8 mouse cellular contexts compared by ENCODE assay signal in the genomic region with DNA sequence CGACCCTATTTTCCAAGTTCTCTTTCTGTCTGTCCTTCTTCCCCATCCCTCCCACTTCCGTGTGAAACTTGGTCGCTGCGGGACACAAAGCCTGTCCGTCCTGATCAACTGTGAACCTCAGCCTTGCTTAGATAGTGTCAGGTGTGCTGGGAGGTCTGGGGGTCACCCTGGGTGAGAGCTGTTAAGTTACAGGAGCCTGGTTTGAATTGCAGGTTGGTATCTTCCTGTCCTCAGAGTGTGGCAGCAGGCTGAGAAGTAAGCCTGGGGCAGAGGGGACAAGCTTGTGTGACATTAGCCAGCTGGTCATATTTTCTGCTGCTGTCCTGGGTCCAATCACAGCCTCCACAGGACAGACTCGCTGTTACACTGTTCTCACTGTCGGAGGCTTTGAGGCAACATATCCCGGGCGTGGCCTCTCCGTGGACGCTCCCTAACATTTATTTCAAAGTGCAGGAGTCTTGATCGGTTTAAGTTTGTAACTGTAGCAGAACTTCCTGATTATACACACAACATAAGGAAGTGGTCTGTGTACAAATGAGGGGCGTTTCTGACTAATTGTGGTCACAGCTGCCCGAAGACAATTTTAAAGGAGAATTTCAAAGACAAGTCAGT. TPM values are rescaled to one million over a fixed set of nuclear protein-coding genes. Genes with fewer than 3 reads are reported as not detected.
A peak's percentile ranks its signal among the peaks of the same experiment; 100 is the strongest.
DNase-seq lines count a peak whose midpoint lies in the region; ATAC-seq lines count a peak whose summit lies in the region.

No protein-coding gene starts in this region.

- peak overlapping the region; percentile 16 for H3K4me3 ChIP-seq in erythroblast, embryonic 14.5 days (replicated peaks)
- peak overlapping the region; percentile 55 for H3K4me3 ChIP-seq in brown adipose tissue, adult 24 weeks (ENCODE audit: insufficient read depth, low read depth, low read length)
- H3K4me3 ChIP-seq in heart, embryonic 16.5 days (ENCODE audit: low read length): peak overlapping the region; percentile 52
- H3K4me3 ChIP-seq in limb, embryonic 15.5 days: peak overlapping the region; percentile 32
- H3K4me3 ChIP-seq in midbrain, embryonic 16.5 days (ENCODE audit: low read depth, low read length): peak overlapping the region; percentile 17; the same call in 1 of the 2 replicates

- no peak for DNase-seq in adrenal gland, postnatal 25 days
- DNase-seq in urinary bladder, postnatal 14 days (ENCODE audit: low spot score): no peak

- H3K4me1 ChIP-seq in erythroblast, embryonic 14.5 days (ENCODE audit: control insufficient read depth): peaks cover 31% of the 10 kb centered on the region
- peaks cover 39% of the 10 kb centered on the region for H3K4me1 ChIP-seq in brown adipose tissue, adult 24 weeks (ENCODE audit: control insufficient read depth, insufficient read depth, insufficient read length, low read length)
- H3K4me1 ChIP-seq in heart, embryonic 16.5 days (ENCODE audit: control insufficient read depth, insufficient read depth, low read length): peaks cover 74% of the 10 kb centered on the region
- peaks cover 54% of the 10 kb centered on the region for H3K4me1 ChIP-seq in limb, embryonic 15.5 days
- H3K4me1 ChIP-seq in midbrain, embryonic 16.5 days (ENCODE audit: control insufficient read depth, insufficient read depth, low read length): peaks cover 39% of the 10 kb centered on the region

- H3K9me3 ChIP-seq in erythroblast, embryonic 14.5 days (ENCODE audit: control insufficient read depth, low read length): no peaks in the 10 kb centered on the region; the same call in 1 of the 2 replicates
- H3K9me3 ChIP-seq in heart, embryonic 16.5 days (replicated peaks; ENCODE audit: control insufficient read depth, low read length): no peaks in the 10 kb centered on the region
- H3K9me3 ChIP-seq in limb, embryonic 15.5 days: no peaks in the 10 kb centered on the region
- H3K9me3 ChIP-seq in midbrain, embryonic 16.5 days (replicated peaks; ENCODE audit: control insufficient read depth, low read length, poor library complexity, severe bottlenecking): no peaks in the 10 kb centered on the region

- peak overlapping the region; percentile 81 for H3K9ac ChIP-seq in heart, embryonic 16.5 days (ENCODE audit: low read length)
- peak overlapping the region; percentile 15 for H3K9ac ChIP-seq in limb, embryonic 15.5 days
- H3K9ac ChIP-seq in midbrain, embryonic 16.5 days (ENCODE audit: low read depth, low read length): peak overlapping the region; percentile 27; the same call in 1 of the 2 replicates

- no peak for ATAC-seq in erythroblast, adult 5-6 weeks (replicated peaks; ENCODE audit: low FRiP score, poor library complexity, severe bottlenecking)
- peak; percentile 56 for ATAC-seq in heart, embryonic 16.5 days (replicated peaks; ENCODE audit: extremely low read depth, insufficient read depth, low FRiP score)
- 0 out of 2 replicates have a peak, but pooled peaks have one; percentile 2 for ATAC-seq in limb, embryonic 15.5 days (ENCODE audit: insufficient number of reproducible peaks, low FRiP score, low TSS enrichment, low read depth)
- no peak for ATAC-seq in midbrain, embryonic 16.5 days

- H3K27me3 ChIP-seq in erythroblast, embryonic 14.5 days (ENCODE audit: control insufficient read depth): peaks cover 12% of the 10 kb centered on the region
- H3K27me3 ChIP-seq in heart, embryonic 16.5 days (ENCODE audit: control insufficient read depth, insufficient read depth, low read length): no peaks in the 10 kb centered on the region
- H3K27me3 ChIP-seq in limb, embryonic 15.5 days: no peaks in the 10 kb centered on the region
- H3K27me3 ChIP-seq in midbrain, embryonic 16.5 days (ENCODE audit: control insufficient read depth, insufficient read depth, low read depth, low read length): no peaks in the 10 kb centered on the region

- peak overlapping the region; percentile 99 for H3K27ac ChIP-seq in brown adipose tissue, adult 24 weeks (replicated peaks; ENCODE audit: low read depth, low read length)
- H3K27ac ChIP-seq in heart, embryonic 16.5 days (ENCODE audit: low read length): peak overlapping the region; percentile 100
- peak overlapping the region; percentile 90 for H3K27ac ChIP-seq in limb, embryonic 15.5 days
- H3K27ac ChIP-seq in midbrain, embryonic 16.5 days (ENCODE audit: low read length): peak overlapping the region; percentile 71

- H3K4me2 ChIP-seq in heart, embryonic 16.5 days (ENCODE audit: low read depth, low read length): peak overlapping the region; percentile 86
- H3K4me2 ChIP-seq in limb, embryonic 15.5 days: peak overlapping the region; percentile 56
- H3K4me2 ChIP-seq in midbrain, embryonic 16.5 days (ENCODE audit: low read length): peak overlapping the region; percentile 49

- 7% methylated on average over 14 of the region's 14 CpGs for WGBS in heart, embryonic 16.5 days
- WGBS in limb, embryonic 15.5 days: 8% methylated on average over 14 of the region's 14 CpGs
- 19% methylated on average over 14 of the region's 14 CpGs for WGBS in midbrain, embryonic 16.5 days

- peaks cover 2% of the 10 kb centered on the region; the same call in 1 of the 2 replicates for H3K36me3 ChIP-seq in erythroblast, embryonic 14.5 days (ENCODE audit: control insufficient read depth)
- peaks cover 7% of the 10 kb centered on the region for H3K36me3 ChIP-seq in heart, embryonic 16.5 days (ENCODE audit: control insufficient read depth, insufficient read depth)
- H3K36me3 ChIP-seq in limb, embryonic 15.5 days: peaks cover 3% of the 10 kb centered on the region; the same call in 1 of the 2 replicates
- no peaks in the 10 kb centered on the region for H3K36me3 ChIP-seq in midbrain, embryonic 16.5 days (ENCODE audit: control insufficient read depth, insufficient read depth, low read length)

RNA-seq across cellular contexts. Expression of a gene that starts 17.3 kb away (rescaled TPM):
- polyA plus RNA-seq in erythroblast, embryonic 14.5 days (2012): 0.83 and 1.2 TPM in 2 replicates
- total RNA-seq in erythroblast, adult 5-6 weeks (2015; ENCODE audit: low replicate concordance): 5.0 and 36.9 TPM in 2 replicates
- 3.0 and 6.7 TPM in 2 replicates for total RNA-seq in erythroblast, adult 5-6 weeks (2017; ENCODE audit: low replicate concordance)
- 64.3 and 66.0 TPM in 2 replicates for polyA plus RNA-seq in brown adipose tissue, adult 24 weeks (2012; ENCODE audit: insufficient read depth, insufficient read length, missing spikeins)
- polyA plus RNA-seq in heart, embryonic 16.5 days (2015; fragmentation: Nextera tagmentation; extraction: Ambion mirVana): 42.4 and 48.9 TPM in 2 replicates
- 22.5 and 25.9 TPM in 2 replicates for polyA plus RNA-seq in limb, embryonic 15.5 days (2015; fragmentation: Nextera tagmentation; extraction: Ambion mirVana)
- 53.8 and 60.6 TPM in 2 replicates for polyA plus RNA-seq in midbrain, embryonic 16.5 days (2015; fragmentation: Nextera tagmentation; extraction: Ambion mirVana)
- 70.3 and 73.5 TPM in 2 replicates for total RNA-seq in adrenal gland, postnatal 25 days (2021)

RNA-seq across cellular contexts. Expression of a gene that starts 37.6 kb away (rescaled TPM):
- 0.11 and 0.16 TPM in 2 replicates for polyA plus RNA-seq in erythroblast, embryonic 14.5 days (2012)
- total RNA-seq in erythroblast, adult 5-6 weeks (2015; ENCODE audit: low replicate concordance): not detected in 2 replicates
- total RNA-seq in erythroblast, adult 5-6 weeks (2017; ENCODE audit: low replicate concordance): 0.34 and 3.9 TPM in 2 replicates
- 4.4 TPM in 1 of 2 replicates, not detected in the other for polyA plus RNA-seq in brown adipose tissue, adult 24 weeks (2012; ENCODE audit: insufficient read depth, insufficient read length, missing spikeins)
- 86.4 and 105 TPM in 2 replicates for polyA plus RNA-seq in heart, embryonic 16.5 days (2015; fragmentation: Nextera tagmentation; extraction: Ambion mirVana)
- polyA plus RNA-seq in limb, embryonic 15.5 days (2015; fragmentation: Nextera tagmentation; extraction: Ambion mirVana): 136 and 149 TPM in 2 replicates
- polyA plus RNA-seq in midbrain, embryonic 16.5 days (2015; fragmentation: Nextera tagmentation; extraction: Ambion mirVana): 102 and 112 TPM in 2 replicates
- total RNA-seq in adrenal gland, postnatal 25 days (2021): 1.9 and 3.2 TPM in 2 replicates

Comparison
In these comparisons a context has a peak if more than half of its experiments do, and no peak if none do; other contexts are left out.
1. ATAC-seq: peak in heart, embryonic 16.5 days (single experiment) and limb, embryonic 15.5 days (single experiment); none in erythroblast, adult 5-6 weeks (single experiment) and midbrain, embryonic 16.5 days (single experiment).
2. H3K9ac ChIP-seq: peak in every context shown above with its lines; median percentile 81 in heart, embryonic 16.5 days; 27 in midbrain, embryonic 16.5 days; 15 in limb, embryonic 15.5 days.
3. RNA of a gene that starts 17.3 kb away (polyA plus RNA-seq): 64.3 to 66.0 TPM in brown adipose tissue, adult 24 weeks, 53.8 to 60.6 TPM in midbrain, embryonic 16.5 days, 42.4 to 48.9 TPM in heart, embryonic 16.5 days and 22.5 to 25.9 TPM in limb, embryonic 15.5 days; 0.83 to 1.2 TPM in erythroblast, embryonic 14.5 days; every median in the first group is over 10 times any median in the second.
4. RNA of a gene that starts 37.6 kb away (polyA plus RNA-seq): 136 to 149 TPM in limb, embryonic 15.5 days, 102 to 112 TPM in midbrain, embryonic 16.5 days and 86.4 to 105 TPM in heart, embryonic 16.5 days; 4.4 TPM in brown adipose tissue, adult 24 weeks and 0.11 to 0.16 TPM in erythroblast, embryonic 14.5 days; every median in the first group is over 10 times any median in the second.
5. Peak in every context shown above with its lines, with median percentiles within 50 percentile points of each other: H3K4me3 ChIP-seq, H3K27ac ChIP-seq and H3K4me2 ChIP-seq.